Mouse (Mus musculus): Measurements from ENCODE around the gene Atg4b. TPM values are rescaled to one million over a fixed set of nuclear protein-coding genes. Genes with fewer than 3 reads are reported as not detected.

Atg4b gene
- 10 to 100 TPM; 77.7 to 85.0 (median 79.6) TPM for total RNA-seq (2022)

GRCm38 (mm10) chr1:93751290-93751689, at the start of gene Atg4b:
TSS of gene Atg4b (plus strand) at chr1:93751500.
- no peak for DNase-seq (ENCODE audit: low spot score in 2 of 2)

GRCm38 (mm10) chr1:93702106-93702505, 49.2 kb upstream of the Atg4b start:
- no peak for DNase-seq (ENCODE audit: low spot score in 2 of 2)

GRCm38 (mm10) chr1:93703472-93704048, 47.7 kb upstream of the Atg4b start:
- DNase-seq (ENCODE audit: low spot score in 2 of 2) = no peak

- DNase-seq (ENCODE audit: low spot score in 2 of 2) = no peak
Observed at GRCm38 (mm10) chr1:93704341-93704740, 47.0 kb upstream of the Atg4b start.

GRCm38 (mm10) chr1:93705389-93705788, 45.9 kb upstream of the Atg4b start:
- no peak for DNase-seq (ENCODE audit: low spot score in 2 of 2)

GRCm38 (mm10) chr1:93716166-93716565, 35.1 kb upstream of the Atg4b start:
- DNase-seq (ENCODE audit: low spot score in 2 of 2) = no peak

- no peak for DNase-seq (ENCODE audit: low spot score in 2 of 2)
Observed at GRCm38 (mm10) chr1:93721557-93721956, 29.7 kb upstream of the Atg4b start.

- DNase-seq (ENCODE audit: low spot score in 2 of 2) = no peak
Observed at GRCm38 (mm10) chr1:93724623-93725022, 26.7 kb upstream of the Atg4b start.

- no peak for DNase-seq (ENCODE audit: low spot score in 2 of 2)
Observed at GRCm38 (mm10) chr1:93725665-93726064, 25.6 kb upstream of the Atg4b start.

GRCm38 (mm10) chr1:93726116-93726515, 25.2 kb upstream of the Atg4b start:
- no peak for DNase-seq (ENCODE audit: low spot score in 2 of 2)

GRCm38 (mm10) chr1:93726974-93727373, 24.3 kb upstream of the Atg4b start:
- DNase-seq (ENCODE audit: low spot score in 2 of 2) = peak in 1 of 2 experiments; percentile 27

- DNase-seq (ENCODE audit: low spot score in 2 of 2) = no peak
Observed at GRCm38 (mm10) chr1:93731103-93731502, 20.2 kb upstream of the Atg4b start.

GRCm38 (mm10) chr1:93731880-93732281, 19.4 kb upstream of the Atg4b start:
- DNase-seq (ENCODE audit: low spot score in 2 of 2) = no peak

GRCm38 (mm10) chr1:93735859-93736258, 15.4 kb upstream of the Atg4b start:
- no peak for DNase-seq (ENCODE audit: low spot score in 2 of 2)

GRCm38 (mm10) chr1:93737711-93738110, 13.6 kb upstream of the Atg4b start:
- DNase-seq (ENCODE audit: low spot score in 2 of 2) = no peak

GRCm38 (mm10) chr1:93740671-93741070, 10.6 kb upstream of the Atg4b start:
- no peak for DNase-seq (ENCODE audit: low spot score in 2 of 2)

GRCm38 (mm10) chr1:93741987-93742386, 9.3 kb upstream of the Atg4b start:
- DNase-seq (ENCODE audit: low spot score in 2 of 2) = no peak

GRCm38 (mm10) chr1:93742910-93743309, 8.4 kb upstream of the Atg4b start:
- DNase-seq (ENCODE audit: low spot score in 2 of 2) = no peak

GRCm38 (mm10) chr1:93746179-93746578, 5.1 kb upstream of the Atg4b start:
- DNase-seq (ENCODE audit: low spot score in 2 of 2) = no peak

- no peak for DNase-seq (ENCODE audit: low spot score in 2 of 2)
Observed at GRCm38 (mm10) chr1:93748539-93748938, 2.8 kb upstream of the Atg4b start.

GRCm38 (mm10) chr1:93753911-93754572, 2.7 kb downstream of the Atg4b start:
- peak; percentile 31 to 50 for DNase-seq (ENCODE audit: low spot score in 2 of 2)

GRCm38 (mm10) chr1:93754573-93755290, 3.4 kb downstream of the Atg4b start, which contains the start of gene Thap4:
TSS of gene Thap4 (minus strand) at chr1:93754864.
- peak; percentile 80 to 96 for DNase-seq (ENCODE audit: low spot score in 2 of 2)

GRCm38 (mm10) chr1:93755291-93755610, 4.0 kb downstream of the Atg4b start:
- peak in 1 of 2 experiments; percentile 38 for DNase-seq (ENCODE audit: low spot score in 2 of 2)

Data from left cerebral cortex, adult 8-10 months (tissue).